Mouse (Mus musculus): ENCODE data around the gene Epha5.

DNA sequence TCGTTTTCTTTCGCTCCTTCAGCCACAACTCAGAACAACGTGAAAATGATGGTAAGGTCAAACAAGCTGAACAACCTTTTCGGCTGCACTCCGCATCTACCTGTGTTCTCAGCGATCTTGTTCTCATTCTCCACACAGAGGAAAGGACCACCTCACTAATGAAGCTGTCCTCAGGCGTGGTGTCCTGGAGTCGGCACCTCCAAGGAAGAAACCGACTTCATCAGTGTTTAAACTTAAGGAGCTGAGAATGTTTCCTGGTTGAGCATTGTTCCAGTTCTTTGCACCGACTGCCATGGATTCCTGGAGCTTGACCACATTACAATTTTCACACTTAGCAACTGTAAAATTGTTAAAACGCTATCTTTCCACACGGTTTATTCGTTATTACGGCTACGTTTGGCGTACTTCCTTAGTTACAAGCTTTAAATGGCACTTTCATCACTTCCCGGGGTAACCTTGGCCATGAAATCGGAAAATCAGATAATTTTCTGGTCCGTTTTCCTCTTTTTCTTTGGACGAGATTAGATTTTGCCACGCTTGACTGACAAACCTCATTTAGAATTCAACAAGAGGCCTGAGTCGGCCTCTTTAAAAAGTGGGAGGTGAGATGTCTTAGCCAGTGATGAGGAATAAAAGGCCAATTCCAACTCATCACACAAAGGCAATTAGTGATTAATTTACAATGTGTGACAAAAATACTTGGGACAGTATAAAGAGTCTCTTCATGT is 135.7 kb downstream of the Epha5 start:
- TF ChIP-seq POLR2A (IDR thresholded peaks at IDR 0.05; ENCODE audit: extremely low read depth, insufficient read depth, low read length) (no peak), CTCF (IDR thresholded peaks at IDR 0.05; ENCODE audit: extremely low read depth, insufficient read depth, low read length) (no peak)
